Mouse (Mus musculus) hindbrain, embryonic 10.5 days (tissue): ENCODE results near the gene Gm11492. TPM values are rescaled to one million over a fixed set of nuclear protein-coding genes. Genes with fewer than 3 reads are reported as not detected.

Experiments used
- DNase-seq: peaks from one replicate; pipeline ENCODE4 v3.0.0-alpha.2; 2017; ENCODE audit warnings: low spot score
- H3K27ac ChIP-seq: fragments of 300-500 bp; sonication (generic); 2 replicates; pipeline ENCODE4 v1.5.1; 2016; ENCODE audit warnings: mild to moderate bottlenecking, moderate library complexity
- H3K27me3 ChIP-seq: fragments of 300-500 bp; sonication (generic); 2 replicates; pipeline ENCODE4 v1.6.1; 2016; ENCODE audit warnings: mild to moderate bottlenecking; ENCODE audit not compliant: poor library complexity, insufficient read depth, severe bottlenecking
- H3K36me3 ChIP-seq: fragments of 300-500 bp; sonication (generic); 2 replicates; pipeline ENCODE4 v1.6.1; 2016; ENCODE audit warnings: mild to moderate bottlenecking, moderate library complexity
- H3K4me1 ChIP-seq: fragments of 300-500 bp; sonication (generic); replicated peaks from 2 replicates; pipeline ENCODE4 v1.6.1; 2016; ENCODE audit warnings: mild to moderate bottlenecking
- H3K4me3 ChIP-seq: fragments of 300-500 bp; sonication (generic); 2 replicates; pipeline ENCODE4 v1.5.1; 2016; ENCODE audit warnings: mild to moderate bottlenecking, moderate library complexity
- H3K9me3 ChIP-seq: fragments of 300-500 bp; sonication (generic); 2 replicates; pipeline ENCODE4 v1.6.1; 2016; ENCODE audit warnings: mild to moderate bottlenecking, moderate library complexity
- WGBS: fragments of 180-500 bp; shearing (Covaris S2); methylation state at CpG from one replicate; pipeline ENCODE4 v1.1.7; 2016; 5-methylcytosine and 5-hydroxymethylcytosine counted together
- polyA plus RNA-seq: library from polyadenylated mRNA; unstranded; fragments of >200 nt; fragmentation: Nextera tagmentation; extraction: Ambion mirVana; gene quantifications from 2 replicates; pipeline ENCODE4 v1.2.1, GENCODE M21; 2016

The Gm11492 gene
- polyA plus RNA-seq, 1 experiment from 2014 or later = not detected

GRCm38 (mm10) chr11:87568255-87568953, 2.0 kb downstream of the Gm11492 start, which contains the start of gene Sept4:
Sept4 (plus strand) TSS chr11:87568903.
- H3K4me3 ChIP-seq = no peak within 1 kb of the TSS
- no peak for DNase-seq
- 0 out of 2 replicates have a peak, but pooled peaks cover 3% of the 10 kb centered on the region for H3K27me3 ChIP-seq
- H3K4me1 ChIP-seq = peaks cover 15% of the 10 kb centered on the region; the same call in 1 of the 2 replicates
- no peaks in the 10 kb centered on the region for H3K36me3 ChIP-seq
- H3K27ac ChIP-seq = no peak within 1 kb of the TSS
- H3K9me3 ChIP-seq = no peaks in the 10 kb centered on the region
- WGBS = 81% methylated on average over 7 of the region's 7 CpGs

GRCm38 (mm10) chr11:87570743-87571142, 4.3 kb downstream of the Gm11492 start:
- peaks cover 37% of the 10 kb centered on the region for H3K4me1 ChIP-seq
- no peak for DNase-seq
- no peaks in the 10 kb centered on the region for H3K9me3 ChIP-seq
- H3K4me3 ChIP-seq = no peak overlapping the region
- no peak overlapping the region for H3K27ac ChIP-seq
- WGBS = 53% methylated on average over 5 of the region's 5 CpGs
- H3K36me3 ChIP-seq = no peaks in the 10 kb centered on the region
- H3K27me3 ChIP-seq = 0 out of 2 replicates have a peak, but pooled peaks cover 6% of the 10 kb centered on the region

GRCm38 (mm10) chr11:87571361-87571950, 5.0 kb downstream of the Gm11492 start:
- H3K4me1 ChIP-seq = peaks cover 37% of the 10 kb centered on the region
- H3K4me3 ChIP-seq = no peak overlapping the region
- peaks cover 9% of the 10 kb centered on the region; the same call in 1 of the 2 replicates for H3K27me3 ChIP-seq
- DNase-seq = no peak
- H3K36me3 ChIP-seq = no peaks in the 10 kb centered on the region
- no peaks in the 10 kb centered on the region for H3K9me3 ChIP-seq
- WGBS = 92% methylated on average over 1 of the region's 1 CpGs
- no peak overlapping the region for H3K27ac ChIP-seq

GRCm38 (mm10) chr11:87573751-87574150, 7.3 kb downstream of the Gm11492 start:
- Histone ChIP-seq H3K36me3 (no peaks in the 10 kb centered on the region), H3K27me3 (peaks cover 21% of the 10 kb centered on the region), H3K4me3 (no peak overlapping the region), H3K27ac (no peak overlapping the region), H3K9me3 (no peaks in the 10 kb centered on the region), H3K4me1 (peaks cover 55% of the 10 kb centered on the region)
- DNase-seq = no peak
- WGBS = 69% methylated on average over 7 of the region's 7 CpGs

GRCm38 (mm10) chr11:87574520-87575180, 8.2 kb downstream of the Gm11492 start:
- Histone ChIP-seq H3K9me3 (no peaks in the 10 kb centered on the region), H3K36me3 (no peaks in the 10 kb centered on the region), H3K27ac (no peak overlapping the region), H3K4me3 (no peak overlapping the region), H3K27me3 (peaks cover 24% of the 10 kb centered on the region), H3K4me1 (peaks cover 64% of the 10 kb centered on the region)
- 66% methylated on average over 21 of the region's 21 CpGs for WGBS
- no peak for DNase-seq

GRCm38 (mm10) chr11:87577601-87578248, 11.3 kb downstream of the Gm11492 start:
- Histone ChIP-seq H3K27ac (no peak overlapping the region), H3K27me3 (peaks cover 32% of the 10 kb centered on the region), H3K4me1 (peaks cover 66% of the 10 kb centered on the region), H3K36me3 (no peaks in the 10 kb centered on the region), H3K9me3 (no peaks in the 10 kb centered on the region), H3K4me3 (peak overlapping the region; percentile 76)
- WGBS = 18% methylated on average over 6 of the region's 6 CpGs
- no peak for DNase-seq

GRCm38 (mm10) chr11:87578249-87578962, 12.0 kb downstream of the Gm11492 start:
- peak overlapping the region; percentile 76 for H3K4me3 ChIP-seq
- peak; percentile 62 for DNase-seq
- peaks cover 32% of the 10 kb centered on the region for H3K27me3 ChIP-seq
- WGBS = under 1% methylated on average over 40 of the region's 40 CpGs
- no peaks in the 10 kb centered on the region for H3K36me3 ChIP-seq
- H3K9me3 ChIP-seq = no peaks in the 10 kb centered on the region
- H3K27ac ChIP-seq = peak overlapping the region; percentile 84
- H3K4me1 ChIP-seq = peaks cover 64% of the 10 kb centered on the region

GRCm38 (mm10) chr11:87578963-87579601, 12.6 kb downstream of the Gm11492 start:
- DNase-seq = peak; percentile 31
- Histone ChIP-seq H3K36me3 (no peaks in the 10 kb centered on the region), H3K4me3 (peak overlapping the region; percentile 76), H3K9me3 (no peaks in the 10 kb centered on the region), H3K27me3 (peaks cover 32% of the 10 kb centered on the region), H3K4me1 (peaks cover 57% of the 10 kb centered on the region), H3K27ac (peak overlapping the region; percentile 84; the same call in 1 of the 2 replicates)
- WGBS = 12% methylated on average over 10 of the region's 10 CpGs

GRCm38 (mm10) chr11:87579713-87580112, 13.3 kb downstream of the Gm11492 start:
- Histone ChIP-seq H3K4me1 (peaks cover 51% of the 10 kb centered on the region), H3K36me3 (no peaks in the 10 kb centered on the region), H3K9me3 (no peaks in the 10 kb centered on the region), H3K4me3 (no peak overlapping the region), H3K27me3 (peaks cover 32% of the 10 kb centered on the region), H3K27ac (no peak overlapping the region)
- no peak for DNase-seq
- 47% methylated on average over 1 of the region's 1 CpGs for WGBS

GRCm38 (mm10) chr11:87580543-87581085, 14.2 kb downstream of the Gm11492 start:
- Histone ChIP-seq H3K4me1 (peaks cover 43% of the 10 kb centered on the region), H3K9me3 (no peaks in the 10 kb centered on the region), H3K27ac (no peak overlapping the region), H3K36me3 (no peaks in the 10 kb centered on the region), H3K4me3 (no peak overlapping the region), H3K27me3 (peaks cover 30% of the 10 kb centered on the region)
- 47% methylated on average over 10 of the region's 10 CpGs for WGBS
- no peak for DNase-seq

- H3K27ac ChIP-seq = no peak overlapping the region
- DNase-seq = no peak
- H3K9me3 ChIP-seq = no peaks in the 10 kb centered on the region
- WGBS = 86% methylated on average over 12 of the region's 12 CpGs
- H3K4me3 ChIP-seq = no peak overlapping the region
- peaks cover 43% of the 10 kb centered on the region for H3K4me1 ChIP-seq
- H3K27me3 ChIP-seq = peaks cover 26% of the 10 kb centered on the region
- H3K36me3 ChIP-seq = no peaks in the 10 kb centered on the region
Measured at GRCm38 (mm10) chr11:87581161-87581865, 14.9 kb downstream of the Gm11492 start.
